Mouse (Mus musculus) stomach, embryonic 15.5 days (tissue): ENCODE measurements around the gene Myh14. TPM values are rescaled to one million over a fixed set of nuclear protein-coding genes. Genes with fewer than 3 reads are reported as not detected.

ENCODE experiments used
- ATAC-seq: fragments of 200-750 bp; cut with Nextera tagmentation; 2 replicates; pipeline ENCODE4 v1.8.0; 2017; ENCODE audit warnings: low read depth, moderate number of reproducible peaks, moderate TSS enrichment; ENCODE audit not compliant: insufficient read depth, low FRiP score
- H3K27ac ChIP-seq: fragments of 300-500 bp; sonication (generic); 2 replicates; pipeline ENCODE4 v1.5.1; 2015; ENCODE audit warnings: mild to moderate bottlenecking, inconsistent platforms
- H3K27me3 ChIP-seq: fragments of 300-500 bp; sonication (generic); replicated peaks from 2 replicates; pipeline ENCODE4 v1.6.1; 2015; ENCODE audit warnings: inconsistent platforms
- H3K36me3 ChIP-seq: fragments of 300-500 bp; sonication (generic); 2 replicates; pipeline ENCODE4 v1.6.1; 2015; ENCODE audit warnings: inconsistent platforms
- H3K4me1 ChIP-seq: fragments of 300-500 bp; sonication (generic); 2 replicates; pipeline ENCODE4 v1.6.1; 2015; ENCODE audit warnings: inconsistent platforms
- H3K4me2 ChIP-seq: fragments of 300-500 bp; sonication (generic); 2 replicates; pipeline ENCODE4 v1.6.1; 2015; ENCODE audit warnings: mild to moderate bottlenecking, inconsistent platforms
- H3K4me3 ChIP-seq: fragments of 300-500 bp; sonication (generic); replicated peaks from 2 replicates; pipeline ENCODE4 v1.5.1; 2015; ENCODE audit warnings: inconsistent platforms
- H3K9ac ChIP-seq: fragments of 300-500 bp; sonication (generic); 2 replicates; pipeline ENCODE4 v1.6.1; 2015; ENCODE audit warnings: inconsistent platforms
- H3K9me3 ChIP-seq: fragments of 300-500 bp; sonication (generic); 2 replicates; pipeline ENCODE4 v1.6.1; 2016; ENCODE audit warnings: inconsistent platforms
- WGBS: fragments of 180-500 bp; shearing (Covaris S2); methylation state at CpG from one replicate; pipeline ENCODE4 v1.1.7; 2015; 5-methylcytosine and 5-hydroxymethylcytosine counted together
- polyA plus RNA-seq: library from polyadenylated mRNA; unstranded; fragments of >200 nt; fragmentation: Nextera tagmentation; extraction: Ambion mirVana; gene quantifications from 2 replicates; pipeline ENCODE4 v1.2.1, GENCODE M21; 2015

Myh14 gene
- polyA plus RNA-seq, 1 experiment from 2014 or later, result 29.0 TPM

DNA sequence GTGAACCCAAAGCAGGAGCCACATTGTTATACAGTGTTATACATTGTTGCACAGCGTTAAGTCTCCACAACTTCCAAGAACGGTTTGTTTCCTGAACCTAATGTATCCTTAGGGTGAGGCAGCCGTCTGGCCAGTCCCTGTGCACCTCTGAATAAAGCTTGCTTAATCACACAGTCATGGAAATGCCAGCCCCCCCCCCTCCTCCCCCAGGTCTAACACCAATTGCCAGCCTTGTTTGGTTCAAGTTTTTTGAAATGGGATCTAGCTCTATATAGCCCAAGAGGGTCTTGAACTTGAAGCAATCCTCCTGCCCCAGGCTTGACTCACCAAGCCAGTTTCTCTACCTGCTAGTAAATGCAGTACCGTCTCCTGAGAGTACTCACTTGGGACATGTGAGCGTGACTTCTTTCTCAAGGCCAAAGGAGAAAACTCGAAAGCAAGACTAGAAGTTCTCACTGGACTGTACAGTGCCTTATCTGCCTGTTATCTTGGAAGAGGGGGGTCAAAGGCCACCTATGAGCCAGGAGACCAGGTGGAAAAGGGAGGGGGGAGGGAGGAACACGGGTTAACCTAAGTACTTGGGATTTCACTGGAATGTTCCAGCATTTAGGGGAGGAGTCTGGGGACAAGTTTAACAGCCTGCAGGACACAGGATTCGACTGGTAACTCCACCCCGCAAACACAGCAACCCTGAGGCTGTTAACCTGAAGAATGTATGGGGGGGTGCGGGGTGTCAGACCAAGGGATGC, 23.0 kb upstream of the Myh14 start:
- Histone ChIP-seq H3K36me3 (no peaks in the 10 kb centered on the region), H3K9ac (no peak overlapping the region), H3K4me3 (no peak overlapping the region), H3K27me3 (no peaks in the 10 kb centered on the region), H3K9me3 (no peaks in the 10 kb centered on the region), H3K4me1 (peaks cover 16% of the 10 kb centered on the region), H3K4me2 (no peak overlapping the region), H3K27ac (peak overlapping the region; percentile 36; the same call in 1 of the 2 replicates)
- ATAC-seq, result no peak
- WGBS, result 54% methylated on average over 10 of the region's 10 CpGs

GRCm38 (mm10) chr7:44689331-44689730, 18.7 kb upstream of the Myh14 start:
- no peaks in the 10 kb centered on the region for H3K27me3 ChIP-seq
- peaks cover 8% of the 10 kb centered on the region; the same call in 1 of the 2 replicates for H3K4me1 ChIP-seq
- H3K4me2 ChIP-seq, result no peak overlapping the region
- no peak for ATAC-seq
- no peak overlapping the region for H3K4me3 ChIP-seq
- WGBS, result 84% methylated on average over 7 of the region's 7 CpGs
- no peak overlapping the region for H3K9ac ChIP-seq
- no peak overlapping the region for H3K27ac ChIP-seq
- H3K36me3 ChIP-seq, result no peaks in the 10 kb centered on the region
- H3K9me3 ChIP-seq, result no peaks in the 10 kb centered on the region

GRCm38 (mm10) chr7:44688890-44689289, 18.2 kb upstream of the Myh14 start:
- Histone ChIP-seq H3K4me3 (no peak overlapping the region), H3K4me2 (no peak overlapping the region), H3K9me3 (no peaks in the 10 kb centered on the region), H3K9ac (no peak overlapping the region), H3K36me3 (no peaks in the 10 kb centered on the region), H3K4me1 (peaks cover 11% of the 10 kb centered on the region), H3K27ac (no peak overlapping the region), H3K27me3 (no peaks in the 10 kb centered on the region)
- whole genome bisulfite sequencing, result 64% methylated on average over 3 of the region's 3 CpGs
- no peak for ATAC-seq

- H3K4me3 ChIP-seq, result no peak overlapping the region
- no peak overlapping the region for H3K4me2 ChIP-seq
- H3K36me3 ChIP-seq, result no peaks in the 10 kb centered on the region
- H3K27ac ChIP-seq, result no peak overlapping the region; the same call in 1 of the 2 replicates
- ATAC-seq, result peak; percentile 45; the same call in 1 of the 2 replicates
- H3K9me3 ChIP-seq, result no peaks in the 10 kb centered on the region
- WGBS, result 45% methylated on average over 16 of the region's 17 CpGs
- peaks cover 11% of the 10 kb centered on the region; the same call in 1 of the 2 replicates for H3K4me1 ChIP-seq
- no peaks in the 10 kb centered on the region for H3K27me3 ChIP-seq
- no peak overlapping the region for H3K9ac ChIP-seq
Observed at GRCm38 (mm10) chr7:44685531-44686402, 15.1 kb upstream of the Myh14 start.

DNA sequence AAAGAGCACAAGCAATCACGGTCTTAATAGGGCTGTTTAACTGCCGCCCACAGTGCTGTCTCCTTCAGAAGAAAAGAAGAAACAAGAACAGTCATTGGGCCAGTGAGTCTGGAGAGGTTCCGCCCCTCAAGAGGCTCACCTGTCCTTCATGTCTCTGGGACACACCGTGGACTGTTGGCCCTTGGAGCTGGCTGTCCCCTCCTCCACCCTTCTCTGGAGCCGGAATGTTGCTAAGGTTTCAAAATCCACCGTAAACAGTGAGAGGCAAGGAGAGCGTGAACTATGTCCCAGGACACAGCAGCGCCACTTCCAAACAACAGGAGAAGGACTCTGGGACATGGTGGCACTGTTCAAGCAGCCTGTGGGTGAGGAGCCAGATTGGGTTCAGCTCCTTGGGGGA, 13.0 kb upstream of the Myh14 start:
- Histone ChIP-seq H3K9ac (no peak overlapping the region), H3K4me3 (no peak overlapping the region), H3K9me3 (no peaks in the 10 kb centered on the region), H3K36me3 (no peaks in the 10 kb centered on the region), H3K4me1 (peaks cover 11% of the 10 kb centered on the region; the same call in 1 of the 2 replicates), H3K27ac (no peak overlapping the region), H3K4me2 (no peak overlapping the region), H3K27me3 (no peaks in the 10 kb centered on the region)
- peak; percentile 62; the same call in 1 of the 2 replicates for ATAC-seq
- 62% methylated on average over 8 of the region's 8 CpGs for WGBS

DNA sequence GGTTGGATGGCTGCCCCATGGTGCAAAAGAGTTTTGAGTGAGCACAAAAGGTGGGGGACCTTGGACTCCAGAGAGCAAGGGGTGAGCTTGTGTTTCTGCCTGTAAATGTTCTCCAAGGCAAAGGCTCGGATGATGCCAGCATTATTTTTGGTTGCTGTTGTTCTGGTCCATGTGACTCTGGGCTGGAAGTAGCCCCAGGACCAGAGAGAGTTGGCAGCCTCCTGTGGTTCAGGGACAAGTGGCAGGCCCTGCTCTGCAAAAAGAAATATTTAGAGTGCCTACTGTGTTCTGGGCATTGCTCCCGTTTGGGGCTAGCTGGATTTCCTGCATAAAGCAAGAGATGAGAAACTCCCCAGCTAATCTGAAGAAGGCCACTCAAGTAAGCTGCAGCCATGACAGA, 6.0 kb upstream of the Myh14 start:
- no peaks in the 10 kb centered on the region for H3K4me1 ChIP-seq
- no peaks in the 10 kb centered on the region for H3K27me3 ChIP-seq
- H3K36me3 ChIP-seq, result no peaks in the 10 kb centered on the region
- whole genome bisulfite sequencing, result 65% methylated on average over 2 of the region's 2 CpGs
- no peak overlapping the region for H3K4me3 ChIP-seq
- H3K9ac ChIP-seq, result no peak overlapping the region
- H3K9me3 ChIP-seq, result no peaks in the 10 kb centered on the region
- ATAC-seq, result no peak
- no peak overlapping the region for H3K27ac ChIP-seq
- H3K4me2 ChIP-seq, result no peak overlapping the region

- Histone ChIP-seq H3K27me3 (no peaks in the 10 kb centered on the region), H3K27ac (no peak overlapping the region), H3K4me3 (no peak overlapping the region), H3K4me2 (no peak overlapping the region), H3K9me3 (no peaks in the 10 kb centered on the region), H3K4me1 (0 out of 2 replicates have a peak, but pooled peaks cover 2% of the 10 kb centered on the region), H3K36me3 (no peaks in the 10 kb centered on the region), H3K9ac (no peak overlapping the region)
- ATAC-seq, result no peak
- WGBS, result 61% methylated on average over 4 of the region's 4 CpGs
Observed at GRCm38 (mm10) chr7:44676126-44676525, 5.5 kb upstream of the Myh14 start.

DNA sequence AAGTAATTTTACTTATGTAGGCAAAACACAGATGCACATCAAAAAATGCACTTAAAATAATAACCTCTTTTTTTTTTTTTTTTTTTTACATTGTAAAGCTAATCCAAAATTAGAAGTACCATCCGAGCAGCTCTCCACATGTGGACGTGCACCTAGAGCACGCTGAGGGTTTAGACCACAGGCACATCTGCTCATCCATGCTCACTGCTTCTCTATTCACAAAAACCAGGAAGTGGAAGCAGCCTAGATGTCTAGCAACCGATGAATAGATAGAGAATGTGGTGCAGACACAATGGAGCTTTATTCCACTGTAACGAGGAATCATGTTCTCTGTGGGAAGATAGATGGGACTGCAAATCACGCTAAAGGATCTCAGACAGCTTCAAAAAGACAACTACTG, 4.5 kb upstream of the Myh14 start:
- H3K36me3 ChIP-seq, result no peaks in the 10 kb centered on the region
- WGBS, result 78% methylated on average over 6 of the region's 6 CpGs
- H3K9me3 ChIP-seq, result no peaks in the 10 kb centered on the region

DNA sequence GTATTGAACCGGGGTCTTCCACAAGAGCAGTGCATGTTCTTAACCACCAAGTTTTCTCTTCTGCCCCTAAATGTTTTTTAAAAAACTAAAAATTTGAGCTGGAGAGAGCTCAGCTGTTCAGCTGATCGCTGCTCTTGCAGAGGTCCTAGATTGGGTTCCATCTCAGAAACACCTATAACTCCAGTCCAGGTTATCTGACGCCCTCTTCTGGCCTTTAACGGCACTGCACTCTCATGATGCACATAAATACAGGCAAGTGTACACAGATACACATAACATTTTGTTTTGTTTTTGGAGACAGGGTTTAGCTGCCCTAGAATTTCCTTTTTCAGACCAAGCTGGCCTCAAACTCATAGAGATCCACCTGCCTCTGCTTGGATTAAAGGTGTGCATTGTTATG, 3.9 kb upstream of the Myh14 start:
- Histone ChIP-seq H3K4me1 (0 out of 2 replicates have a peak, but pooled peaks cover 9% of the 10 kb centered on the region), H3K4me3 (no peak overlapping the region), H3K9ac (no peak overlapping the region), H3K36me3 (no peaks in the 10 kb centered on the region), H3K9me3 (no peaks in the 10 kb centered on the region), H3K27ac (no peak overlapping the region), H3K4me2 (no peak overlapping the region), H3K27me3 (peaks cover 6% of the 10 kb centered on the region; the same call in 1 of the 2 replicates)
- 69% methylated on average over 4 of the region's 4 CpGs for WGBS
- ATAC-seq, result no peak

More for the DNA sequence above, 4.5 kb upstream of the Myh14 start:
- no peak for ATAC-seq
- no peak overlapping the region for H3K4me3 ChIP-seq
- H3K27ac ChIP-seq, result no peak overlapping the region
- no peak overlapping the region for H3K9ac ChIP-seq
- H3K4me2 ChIP-seq, result no peak overlapping the region
- 0 out of 2 replicates have a peak, but pooled peaks cover 9% of the 10 kb centered on the region for H3K4me1 ChIP-seq
- peaks cover 6% of the 10 kb centered on the region; the same call in 1 of the 2 replicates for H3K27me3 ChIP-seq

DNA sequence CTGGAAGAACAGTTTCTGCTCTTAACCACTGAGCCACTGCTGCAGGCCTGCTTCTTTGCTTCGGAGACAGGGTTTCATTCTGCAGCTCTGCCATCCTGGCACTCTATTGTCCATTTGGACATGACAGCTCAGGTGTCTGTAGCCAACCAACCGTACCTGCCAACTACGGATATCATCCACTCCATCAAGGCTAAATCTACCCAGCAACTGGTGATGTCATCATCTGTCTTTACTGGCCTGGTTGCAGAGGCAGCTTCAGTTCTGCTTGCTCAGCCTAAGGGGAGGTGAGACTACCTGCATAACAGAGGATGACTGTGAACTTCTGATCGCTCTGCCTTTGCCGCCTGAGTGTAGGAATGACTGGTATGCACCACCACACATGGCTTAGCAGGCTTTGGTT, 1.6 kb upstream of the Myh14 start:
- WGBS, result 67% methylated on average over 5 of the region's 5 CpGs
- Histone ChIP-seq H3K36me3 (no peaks in the 10 kb centered on the region), H3K27ac (no peak overlapping the region), H3K27me3 (peaks cover 6% of the 10 kb centered on the region; the same call in 1 of the 2 replicates), H3K9me3 (no peaks in the 10 kb centered on the region), H3K9ac (no peak overlapping the region), H3K4me2 (no peak overlapping the region), H3K4me3 (no peak overlapping the region), H3K4me1 (0 out of 2 replicates have a peak, but pooled peaks cover 9% of the 10 kb centered on the region)
- ATAC-seq, result no peak

- Histone ChIP-seq H3K9me3 (no peaks in the 10 kb centered on the region), H3K36me3 (no peaks in the 10 kb centered on the region), H3K4me1 (0 out of 2 replicates have a peak, but pooled peaks cover 9% of the 10 kb centered on the region), H3K27ac (peak overlapping the region; percentile 77; the same call in 1 of the 2 replicates), H3K27me3 (peaks cover 6% of the 10 kb centered on the region; the same call in 1 of the 2 replicates), H3K4me3 (peak overlapping the region; percentile 27), H3K9ac (no peak overlapping the region), H3K4me2 (peak overlapping the region; percentile 36)
- no peak for ATAC-seq
- WGBS, result 13% methylated on average over 21 of the region's 21 CpGs
Observed at GRCm38 (mm10) chr7:44669103-44669502, 1.5 kb downstream of the Myh14 start.
